Mouse (Mus musculus): ENCODE measurements around the gene Chl1. TPM values are rescaled to one million over a fixed set of nuclear protein-coding genes. Genes with fewer than 3 reads are reported as not detected.

The Chl1 gene
- polyA plus RNA-seq, 1 experiment from 2014 or later = 0.06 TPM

DNA sequence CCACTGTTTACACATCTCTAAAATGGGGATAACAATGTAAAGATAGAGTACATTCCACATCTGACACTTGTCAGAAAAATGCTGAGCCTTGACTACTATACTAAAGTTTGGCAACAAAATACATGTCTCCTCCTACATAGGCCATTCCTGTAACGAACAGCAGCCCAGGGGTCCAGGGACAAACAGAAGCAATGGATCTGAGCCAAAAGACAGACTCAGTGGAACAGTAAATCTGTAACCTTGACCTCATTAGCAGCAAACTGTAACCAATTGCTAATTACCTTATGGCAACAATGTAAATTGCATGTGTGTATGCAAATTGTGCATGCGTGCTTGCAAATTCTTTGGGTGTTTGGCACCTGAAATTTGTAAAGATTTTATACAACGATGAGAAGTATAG, 100.3 kb downstream of the Chl1 start:
- no peak for ATAC-seq (ENCODE audit: insufficient read depth)
- Histone ChIP-seq H3K27me3 (no peaks in the 10 kb centered on the region), H3K4me1 (replicated peaks) (no peaks in the 10 kb centered on the region), H3K9me3 (replicated peaks) (no peaks in the 10 kb centered on the region), H3K4me2 (no peak overlapping the region), H3K36me3 (replicated peaks) (no peaks in the 10 kb centered on the region), H3K4me3 (replicated peaks) (no peak overlapping the region), H3K27ac (replicated peaks) (no peak overlapping the region), H3K9ac (no peak overlapping the region)
- 67% methylated on average over 3 of the region's 3 CpGs for WGBS (ENCODE audit: insufficient replicate concordance)

DNA sequence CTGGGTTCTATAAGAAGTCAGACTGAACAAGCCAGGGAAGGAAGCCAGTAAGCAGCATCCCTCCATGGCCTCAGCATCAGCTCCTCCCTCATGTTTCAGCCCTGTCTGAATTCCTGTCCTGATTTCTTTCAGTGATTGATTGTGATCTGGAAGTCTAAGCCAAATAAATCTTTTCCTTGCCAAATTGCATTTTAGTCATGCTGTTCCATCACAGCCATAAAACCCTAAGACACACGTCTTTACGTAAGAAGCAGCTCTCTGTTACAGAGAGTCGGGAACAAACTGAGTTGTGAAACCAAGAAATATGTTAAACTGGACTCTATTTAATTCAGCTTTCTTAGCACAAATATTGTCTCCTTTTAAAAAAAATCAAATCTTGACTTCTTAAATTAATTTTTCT, 102.2 kb downstream of the Chl1 start:
- no peak for ATAC-seq (ENCODE audit: insufficient read depth)

DNA sequence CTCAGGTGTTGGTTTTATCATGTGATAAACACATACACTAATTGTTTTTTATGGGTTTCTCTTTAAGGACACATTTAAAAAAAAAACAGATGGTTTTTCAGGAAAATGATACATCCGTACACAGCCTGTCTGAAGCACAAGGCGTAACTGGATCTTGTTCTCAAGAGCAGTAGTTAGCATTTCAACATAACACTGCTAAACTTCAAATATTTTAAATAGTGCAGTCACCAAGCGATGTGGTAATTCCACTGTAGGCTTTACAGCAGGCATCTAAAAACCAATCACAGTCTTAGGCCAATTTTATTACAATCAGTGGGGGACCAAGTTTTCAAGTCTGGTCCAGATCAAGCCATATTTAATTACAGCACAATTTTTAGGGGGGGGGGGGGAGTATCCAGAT, 103.3 kb downstream of the Chl1 start:
- H3K4me2 ChIP-seq = no peak overlapping the region
- H3K27me3 ChIP-seq = no peaks in the 10 kb centered on the region
- no peak overlapping the region for H3K9ac ChIP-seq
- no peaks in the 10 kb centered on the region for H3K4me1 ChIP-seq (replicated peaks)
- no peak overlapping the region for H3K27ac ChIP-seq (replicated peaks)
- ATAC-seq (ENCODE audit: insufficient read depth) = no peak
- H3K4me3 ChIP-seq (replicated peaks) = no peak overlapping the region
- no peaks in the 10 kb centered on the region for H3K9me3 ChIP-seq (replicated peaks)
- WGBS (ENCODE audit: insufficient replicate concordance) = 73% methylated on average over 3 of the region's 3 CpGs
- no peaks in the 10 kb centered on the region for H3K36me3 ChIP-seq (replicated peaks)

More for the DNA sequence above, 102.2 kb downstream of the Chl1 start:
- no peaks in the 10 kb centered on the region for H3K9me3 ChIP-seq (replicated peaks)
- H3K4me2 ChIP-seq = no peak overlapping the region
- 62% methylated on average over 3 of the region's 3 CpGs for WGBS (ENCODE audit: insufficient replicate concordance)
- H3K9ac ChIP-seq = no peak overlapping the region
- H3K4me3 ChIP-seq (replicated peaks) = no peak overlapping the region
- no peaks in the 10 kb centered on the region for H3K27me3 ChIP-seq
- H3K4me1 ChIP-seq (replicated peaks) = no peaks in the 10 kb centered on the region
- no peaks in the 10 kb centered on the region for H3K36me3 ChIP-seq (replicated peaks)
- H3K27ac ChIP-seq (replicated peaks) = no peak overlapping the region

DNA sequence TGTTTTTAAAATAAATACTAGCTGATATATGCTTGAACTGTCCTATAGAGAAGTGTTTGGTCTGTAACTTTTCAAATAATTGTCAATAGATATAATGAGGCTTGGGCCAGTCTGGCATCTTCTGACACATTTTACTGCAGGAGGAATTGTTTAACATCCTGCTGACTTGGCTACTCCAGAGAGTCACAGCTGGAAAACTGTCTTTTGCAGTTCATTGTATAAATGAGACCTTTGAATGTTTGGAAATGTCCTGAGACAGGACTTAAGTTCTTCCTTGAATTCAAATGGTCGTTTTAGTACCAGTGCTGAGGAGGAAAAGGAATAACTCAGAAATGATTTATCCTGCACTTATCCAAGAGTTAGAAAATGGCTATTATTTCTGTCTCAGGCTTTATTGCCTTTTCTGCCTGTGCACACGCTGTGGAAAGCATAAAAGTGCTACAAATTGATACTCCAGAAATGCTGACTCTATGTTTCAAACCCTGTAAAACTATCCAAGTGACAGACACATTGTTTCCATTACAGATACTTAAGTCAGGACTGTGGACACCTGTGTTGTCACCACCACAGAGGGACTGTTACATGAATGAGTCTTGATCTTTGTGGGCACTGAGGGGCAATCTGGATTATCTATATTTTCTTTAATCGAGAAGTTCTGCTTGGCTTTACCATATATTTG, 105.7 kb downstream of the Chl1 start:
- H3K4me2 ChIP-seq = no peak overlapping the region
- H3K4me3 ChIP-seq (replicated peaks) = no peak overlapping the region
- no peak overlapping the region for H3K27ac ChIP-seq (replicated peaks)
- no peaks in the 10 kb centered on the region for H3K9me3 ChIP-seq (replicated peaks)
- no peak for ATAC-seq (ENCODE audit: insufficient read depth)
- no peaks in the 10 kb centered on the region for H3K4me1 ChIP-seq (replicated peaks)
- H3K9ac ChIP-seq = no peak overlapping the region
- H3K27me3 ChIP-seq = no peaks in the 10 kb centered on the region
- no peaks in the 10 kb centered on the region for H3K36me3 ChIP-seq (replicated peaks)
- WGBS (ENCODE audit: insufficient replicate concordance) = 43% methylated on average over 3 of the region's 3 CpGs

DNA sequence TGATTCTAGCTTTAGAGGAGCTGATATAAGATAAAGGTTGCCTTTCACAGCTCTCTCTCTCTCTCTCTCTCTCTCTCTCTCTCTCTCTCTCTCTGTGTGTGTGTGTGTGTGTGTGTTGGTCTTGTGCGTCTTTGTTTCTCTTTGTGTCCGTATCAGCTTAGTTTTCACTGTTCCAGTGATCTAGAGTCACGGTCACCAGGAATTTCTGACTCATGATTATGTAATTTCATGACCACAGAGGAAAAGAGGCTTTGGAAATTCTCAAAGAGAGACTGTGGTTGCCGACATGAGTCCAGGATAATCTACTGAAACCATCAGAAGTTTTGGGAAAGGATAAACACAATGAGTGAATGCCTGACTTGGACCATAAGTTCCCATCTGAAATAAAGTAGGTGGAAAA, 110.5 kb downstream of the Chl1 start:
- no peaks in the 10 kb centered on the region for H3K36me3 ChIP-seq (replicated peaks)
- WGBS (ENCODE audit: insufficient replicate concordance) = 49% methylated on average over 4 of the region's 4 CpGs
- H3K27me3 ChIP-seq = no peaks in the 10 kb centered on the region
- H3K4me2 ChIP-seq = no peak overlapping the region
- no peak overlapping the region for H3K4me3 ChIP-seq (replicated peaks)
- H3K9ac ChIP-seq = no peak overlapping the region
- no peaks in the 10 kb centered on the region for H3K9me3 ChIP-seq (replicated peaks)
- no peaks in the 10 kb centered on the region for H3K4me1 ChIP-seq (replicated peaks)
- no peak overlapping the region for H3K27ac ChIP-seq (replicated peaks)
- ATAC-seq (ENCODE audit: insufficient read depth) = no peak

DNA sequence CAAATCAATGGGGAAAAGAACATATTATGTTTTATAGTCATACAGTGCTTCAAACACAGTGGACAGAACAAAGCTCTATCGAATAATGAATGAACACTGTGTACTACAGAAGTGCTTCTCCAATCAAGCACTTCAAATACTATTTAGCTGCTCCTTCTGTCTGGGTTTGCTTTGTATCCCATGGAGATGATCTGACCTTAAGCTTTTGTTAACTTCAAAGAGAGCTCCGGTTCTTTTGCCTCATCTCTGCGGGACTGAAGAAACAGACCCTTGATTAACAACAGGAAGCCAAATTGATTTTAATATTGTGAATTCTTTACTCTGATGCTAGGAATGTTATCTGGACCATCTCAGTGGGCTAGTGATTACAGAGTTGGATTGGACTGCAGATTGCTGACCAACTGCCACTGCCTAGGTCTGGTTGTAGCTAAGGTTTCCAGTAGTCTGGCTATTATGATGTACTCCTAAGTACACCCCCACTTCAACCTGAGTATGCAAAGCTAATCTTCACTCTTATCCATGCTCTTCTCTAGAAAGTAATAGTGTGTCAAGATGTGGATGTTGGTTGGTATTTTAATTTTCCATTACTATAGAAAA, 111.8 kb downstream of the Chl1 start:
- H3K36me3 ChIP-seq (replicated peaks) = no peaks in the 10 kb centered on the region
- no peak overlapping the region for H3K4me2 ChIP-seq
- no peaks in the 10 kb centered on the region for H3K27me3 ChIP-seq
- WGBS (ENCODE audit: insufficient replicate concordance) = 71% methylated on average over 3 of the region's 3 CpGs
- H3K9me3 ChIP-seq (replicated peaks) = no peaks in the 10 kb centered on the region
- ATAC-seq (ENCODE audit: insufficient read depth) = no peak
- H3K4me3 ChIP-seq (replicated peaks) = no peak overlapping the region
- no peak overlapping the region for H3K27ac ChIP-seq (replicated peaks)
- H3K9ac ChIP-seq = no peak overlapping the region
- no peaks in the 10 kb centered on the region for H3K4me1 ChIP-seq (replicated peaks)

DNA sequence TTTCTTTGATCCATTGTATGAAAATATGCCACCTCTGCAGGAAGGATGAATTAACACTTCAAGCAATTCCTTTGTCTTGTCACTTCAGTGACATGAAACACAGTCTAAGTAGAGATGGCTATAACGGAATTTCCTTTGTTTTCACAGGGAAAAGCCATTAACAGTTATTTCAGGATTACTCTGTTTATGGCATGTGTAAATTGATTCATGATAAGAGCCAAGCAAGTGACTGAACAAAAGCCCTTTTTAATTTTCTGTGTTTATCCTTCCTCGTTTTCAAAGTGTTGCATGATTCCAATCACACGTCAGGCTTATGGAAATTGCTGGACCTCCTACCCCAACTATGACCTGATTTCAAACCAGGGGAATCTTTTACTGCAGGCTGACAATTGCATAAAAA, 122.5 kb downstream of the Chl1 start:
- H3K9ac ChIP-seq = no peak overlapping the region
- no peak overlapping the region for H3K27ac ChIP-seq (replicated peaks)
- no peak overlapping the region for H3K4me3 ChIP-seq (replicated peaks)
- H3K36me3 ChIP-seq (replicated peaks) = no peaks in the 10 kb centered on the region
- no peaks in the 10 kb centered on the region for H3K27me3 ChIP-seq
- no peaks in the 10 kb centered on the region for H3K9me3 ChIP-seq (replicated peaks)
- no peak for ATAC-seq (ENCODE audit: insufficient read depth)
- no peak overlapping the region for H3K4me2 ChIP-seq
- 43% methylated on average over 3 of the region's 3 CpGs for whole genome bisulfite sequencing (ENCODE audit: insufficient replicate concordance)
- no peaks in the 10 kb centered on the region for H3K4me1 ChIP-seq (replicated peaks)

DNA sequence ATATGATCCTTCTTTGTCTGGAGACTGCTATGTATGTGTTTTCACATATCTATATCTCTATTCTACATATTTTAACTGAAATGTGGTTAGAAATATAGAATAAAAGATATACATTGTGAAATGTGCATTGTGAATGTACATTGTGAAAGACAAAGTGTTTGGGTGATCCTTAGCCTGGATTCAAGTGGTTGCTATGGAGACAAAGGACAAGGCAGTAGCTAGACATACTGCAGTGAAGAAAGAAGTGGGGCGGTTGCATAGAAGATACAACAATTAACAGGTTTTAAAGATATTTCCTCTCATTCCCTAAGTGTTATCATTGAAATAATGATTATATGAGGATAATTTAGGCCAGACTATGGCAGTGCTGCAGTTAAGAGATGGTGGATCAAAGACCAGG, 146.4 kb downstream of the Chl1 start:
- Histone ChIP-seq H3K4me3 (replicated peaks) (no peak overlapping the region), H3K27ac (replicated peaks) (no peak overlapping the region), H3K9me3 (replicated peaks) (no peaks in the 10 kb centered on the region), H3K9ac (no peak overlapping the region), H3K4me1 (replicated peaks) (no peaks in the 10 kb centered on the region), H3K4me2 (no peak overlapping the region), H3K27me3 (no peaks in the 10 kb centered on the region), H3K36me3 (replicated peaks) (no peaks in the 10 kb centered on the region)
- no peak for ATAC-seq (ENCODE audit: insufficient read depth)
- 69% methylated on average over 1 of the region's 1 CpGs for WGBS (ENCODE audit: insufficient replicate concordance)

DNA sequence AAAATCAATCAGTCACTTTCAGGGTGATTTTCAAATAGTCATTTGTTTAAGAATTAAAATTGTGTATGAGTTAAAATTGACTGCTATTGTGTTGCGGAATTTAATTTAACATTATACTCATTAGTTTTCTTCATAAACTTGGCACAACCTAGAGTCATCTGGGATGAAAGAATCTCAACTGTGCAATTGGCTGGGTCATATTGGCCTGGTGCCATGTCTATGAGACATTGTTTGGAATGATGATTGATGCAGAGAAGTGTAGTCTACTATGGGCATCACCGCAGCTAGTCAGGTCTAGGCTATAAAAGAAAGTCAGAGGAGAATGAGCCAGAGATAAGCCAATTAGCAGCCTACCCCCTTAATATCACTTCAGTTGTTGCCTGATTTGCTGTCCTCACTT, 148.8 kb downstream of the Chl1 start:
- no peak for ATAC-seq (ENCODE audit: insufficient read depth)
- 81% methylated on average over 2 of the region's 2 CpGs for WGBS (ENCODE audit: insufficient replicate concordance)
- no peak overlapping the region for H3K4me3 ChIP-seq (replicated peaks)

DNA sequence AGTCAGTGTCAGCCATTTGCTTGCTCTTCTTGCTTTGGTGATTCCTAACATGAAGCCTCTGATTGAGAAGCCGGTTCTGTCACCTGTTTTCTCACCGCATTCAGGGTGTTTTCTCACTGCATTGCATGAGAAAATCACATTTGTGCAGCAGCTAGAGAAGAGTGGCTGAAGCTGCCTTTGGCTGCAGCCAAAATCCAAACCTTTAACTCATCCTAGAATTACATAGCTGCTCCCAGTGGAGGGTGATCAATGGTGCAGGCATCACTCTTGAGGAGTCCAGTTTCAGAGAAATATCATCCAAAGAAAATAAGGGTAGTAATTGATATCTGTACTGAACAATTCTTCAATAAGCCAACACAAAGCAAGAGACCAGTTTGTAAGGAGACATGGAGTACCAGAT, 154.8 kb downstream of the Chl1 start:
- Histone ChIP-seq H3K4me2 (no peak overlapping the region), H3K27ac (replicated peaks) (no peak overlapping the region), H3K9me3 (replicated peaks) (no peaks in the 10 kb centered on the region), H3K27me3 (no peaks in the 10 kb centered on the region), H3K4me1 (replicated peaks) (no peaks in the 10 kb centered on the region), H3K4me3 (replicated peaks) (no peak overlapping the region), H3K36me3 (replicated peaks) (no peaks in the 10 kb centered on the region), H3K9ac (no peak overlapping the region)
- no peak for ATAC-seq (ENCODE audit: insufficient read depth)
- WGBS (ENCODE audit: insufficient replicate concordance) = 72% methylated on average over 2 of the region's 2 CpGs

More for the DNA sequence above, 148.8 kb downstream of the Chl1 start:
- H3K27ac ChIP-seq (replicated peaks) = no peak overlapping the region
- H3K27me3 ChIP-seq = no peaks in the 10 kb centered on the region
- H3K4me2 ChIP-seq = no peak overlapping the region
- no peaks in the 10 kb centered on the region for H3K9me3 ChIP-seq (replicated peaks)
- no peak overlapping the region for H3K9ac ChIP-seq
- H3K4me1 ChIP-seq (replicated peaks) = no peaks in the 10 kb centered on the region
- no peaks in the 10 kb centered on the region for H3K36me3 ChIP-seq (replicated peaks)

DNA sequence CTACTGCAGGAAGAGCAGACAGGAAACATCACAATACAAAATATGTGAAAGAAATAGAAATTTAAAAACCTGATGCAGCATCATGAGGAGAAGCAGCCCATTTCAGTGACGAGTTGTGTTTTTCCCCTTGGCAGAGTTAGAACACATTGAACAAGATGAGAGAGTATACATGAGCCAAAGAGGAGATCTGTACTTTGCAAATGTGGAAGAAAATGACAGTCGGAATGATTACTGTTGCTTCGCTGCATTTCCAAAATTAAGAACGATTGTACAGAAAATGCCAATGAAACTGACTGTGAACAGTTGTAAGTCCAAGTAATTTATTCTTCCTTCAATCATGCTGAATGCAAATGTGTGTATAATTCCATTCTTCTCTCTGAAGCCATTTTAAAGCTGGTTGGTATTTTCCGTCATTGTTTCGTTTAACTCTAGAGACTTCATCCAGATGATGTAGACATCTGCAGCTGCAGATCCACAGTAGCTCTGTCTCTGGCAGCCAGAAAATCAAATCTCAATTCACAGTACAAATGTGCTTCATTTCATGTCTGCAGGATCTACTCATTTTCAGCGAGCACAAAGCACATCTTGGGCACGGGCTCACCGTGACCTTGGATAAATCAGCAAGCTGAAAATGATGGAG, 155.4 kb downstream of the Chl1 start:
- H3K9me3 ChIP-seq (replicated peaks) = no peaks in the 10 kb centered on the region
- no peak for ATAC-seq (ENCODE audit: insufficient read depth)
- no peaks in the 10 kb centered on the region for H3K4me1 ChIP-seq (replicated peaks)
- no peak overlapping the region for H3K4me2 ChIP-seq
- no peaks in the 10 kb centered on the region for H3K36me3 ChIP-seq (replicated peaks)
- 64% methylated on average over 9 of the region's 9 CpGs for WGBS (ENCODE audit: insufficient replicate concordance)
- H3K9ac ChIP-seq = no peak overlapping the region
- no peaks in the 10 kb centered on the region for H3K27me3 ChIP-seq
- no peak overlapping the region for H3K27ac ChIP-seq (replicated peaks)
- no peak overlapping the region for H3K4me3 ChIP-seq (replicated peaks)

All from liver, embryonic 15.5 days (tissue).